Mouse (Mus musculus) ES-Bruce4 (cell line): ENCODE measurements around the gene Gpr12.

Experiments used
- CTCF ChIP-seq: IDR thresholded peaks from one replicate; pipeline ENCODE4 v1.8.1; 2011; ENCODE audit warnings: low read depth, low read length
- EP300 ChIP-seq: IDR thresholded peaks from 2 replicates; pipeline ENCODE4 v1.6.1; 2011; ENCODE audit warnings: low read depth, low read length; ENCODE audit not compliant: insufficient read depth
- POLR2A ChIP-seq: IDR thresholded peaks from one replicate; pipeline ENCODE4 v1.8.1; 2011; ENCODE audit warnings: low read length; ENCODE audit not compliant: insufficient read depth

- TF ChIP-seq CTCF (no peak), EP300 (no peak), POLR2A (no peak)
These were observed 5.9 kb upstream of the Gpr12 start for GRCm38 (mm10) chr5:146590987-146591386.
